Mouse (Mus musculus) stomach, embryonic 16.5 days (tissue): Measurements from ENCODE around the gene Foxn3. TPM values are rescaled to one million over a fixed set of nuclear protein-coding genes. Genes with fewer than 3 reads are reported as not detected.

Experiments used
- ATAC-seq: fragments of 200-750 bp; cut with Nextera tagmentation; 2 replicates; pipeline ENCODE4 v1.8.0; 2017; ENCODE audit warnings: moderate number of reproducible peaks, moderate TSS enrichment; ENCODE audit not compliant: insufficient read depth, low FRiP score
- H3K27ac ChIP-seq: fragments of 300-500 bp; sonication (generic); 2 replicates; pipeline ENCODE4 v1.5.1; 2014; ENCODE audit warnings: low read length
- H3K27me3 ChIP-seq: fragments of 300-500 bp; sonication (generic); 2 replicates; pipeline ENCODE4 v1.6.1; 2014; ENCODE audit warnings: low read length, control low read depth, mixed read lengths; ENCODE audit not compliant: control insufficient read depth, insufficient read depth
- H3K36me3 ChIP-seq: fragments of 300-500 bp; sonication (generic); 2 replicates; pipeline ENCODE4 v1.6.1; 2014; ENCODE audit warnings: low read length; ENCODE audit not compliant: control insufficient read depth, insufficient read depth
- H3K4me1 ChIP-seq: fragments of 300-500 bp; sonication (generic); 2 replicates; pipeline ENCODE4 v1.6.1; 2014; ENCODE audit warnings: low read length, control low read depth, mixed read lengths; ENCODE audit not compliant: control insufficient read depth, insufficient read depth
- H3K4me2 ChIP-seq: fragments of 300-500 bp; sonication (generic); 2 replicates; pipeline ENCODE4 v1.6.1; 2014; ENCODE audit warnings: low read depth, low read length, mixed read lengths
- H3K4me3 ChIP-seq: fragments of 300-500 bp; sonication (generic); replicated peaks from 2 replicates; pipeline ENCODE4 v1.5.1; 2014; ENCODE audit warnings: mild to moderate bottlenecking, low read length
- H3K9ac ChIP-seq: fragments of 300-500 bp; sonication (generic); 2 replicates; pipeline ENCODE4 v1.6.1; 2014; ENCODE audit warnings: low read length
- H3K9me3 ChIP-seq: fragments of 300-500 bp; sonication (generic); replicated peaks from 2 replicates; pipeline ENCODE4 v1.6.1; 2016; ENCODE audit warnings: low read length, control low read depth; ENCODE audit not compliant: control insufficient read depth
- WGBS: fragments of 180-500 bp; shearing (Covaris S2); extraction: QIAGEN DNeasy Blood & Tissue Kit; methylation state at CpG from one replicate; pipeline ENCODE4 v1.1.7; 2014; 5-methylcytosine and 5-hydroxymethylcytosine counted together
- polyA plus RNA-seq: library from polyadenylated mRNA; unstranded; fragments of >200 nt; fragmentation: Nextera tagmentation; extraction: Ambion mirVana; gene quantifications from 2 replicates; pipeline ENCODE4 v1.2.1, GENCODE M21; 2015

Gene Foxn3
- polyA plus RNA-seq, 1 experiment from 2014 or later = 58.3 TPM

- 0 out of 2 replicates have a peak overlapping the region, but pooled peaks have one; percentile 7 for H3K9ac ChIP-seq
- 67% methylated on average over 5 of the region's 5 CpGs for whole genome bisulfite sequencing
- peak overlapping the region; percentile 31; the same call in 1 of the 2 replicates for H3K27ac ChIP-seq
- no peak overlapping the region for H3K4me2 ChIP-seq
- H3K27me3 ChIP-seq = no peaks in the 10 kb centered on the region
- no peaks in the 10 kb centered on the region for H3K36me3 ChIP-seq
- no peak overlapping the region for H3K4me3 ChIP-seq
- H3K9me3 ChIP-seq = no peaks in the 10 kb centered on the region
- H3K4me1 ChIP-seq = peaks cover 21% of the 10 kb centered on the region
- no peak for ATAC-seq
Measured at GRCm38 (mm10) chr12:99361752-99362132, 201.6 kb downstream of the Foxn3 start.

- Histone ChIP-seq H3K36me3 (no peaks in the 10 kb centered on the region), H3K9ac (0 out of 2 replicates have a peak overlapping the region, but pooled peaks have one; percentile 7), H3K9me3 (no peaks in the 10 kb centered on the region), H3K27me3 (no peaks in the 10 kb centered on the region), H3K4me2 (no peak overlapping the region), H3K27ac (peak overlapping the region; percentile 53), H3K4me3 (no peak overlapping the region), H3K4me1 (peaks cover 20% of the 10 kb centered on the region)
- ATAC-seq = peak; percentile 37; the same call in 1 of the 2 replicates
- 59% methylated on average over 8 of the region's 8 CpGs for WGBS
Measured at GRCm38 (mm10) chr12:99360958-99361751, 202.2 kb downstream of the Foxn3 start.

GRCm38 (mm10) chr12:99358698-99359097 lies 204.7 kb downstream of the Foxn3 start:
- Histone ChIP-seq H3K4me1 (peaks cover 13% of the 10 kb centered on the region), H3K36me3 (no peaks in the 10 kb centered on the region), H3K4me3 (no peak overlapping the region), H3K9me3 (no peaks in the 10 kb centered on the region), H3K4me2 (no peak overlapping the region), H3K27ac (no peak overlapping the region), H3K27me3 (no peaks in the 10 kb centered on the region), H3K9ac (no peak overlapping the region)
- WGBS = 86% methylated on average over 5 of the region's 5 CpGs
- ATAC-seq = no peak

- Histone ChIP-seq H3K4me1 (peaks cover 20% of the 10 kb centered on the region), H3K27me3 (no peaks in the 10 kb centered on the region), H3K4me3 (no peak overlapping the region), H3K9me3 (no peaks in the 10 kb centered on the region), H3K27ac (no peak overlapping the region), H3K4me2 (no peak overlapping the region), H3K9ac (no peak overlapping the region), H3K36me3 (no peaks in the 10 kb centered on the region)
- WGBS = 67% methylated on average over 8 of the region's 8 CpGs
- ATAC-seq = no peak
Measured at GRCm38 (mm10) chr12:99356660-99357059, 206.7 kb downstream of the Foxn3 start.

- Histone ChIP-seq H3K27ac (no peak overlapping the region), H3K9me3 (no peaks in the 10 kb centered on the region), H3K4me1 (peaks cover 30% of the 10 kb centered on the region), H3K4me3 (no peak overlapping the region), H3K36me3 (no peaks in the 10 kb centered on the region), H3K27me3 (no peaks in the 10 kb centered on the region), H3K4me2 (no peak overlapping the region), H3K9ac (no peak overlapping the region)
- ATAC-seq = no peak
- WGBS = 92% methylated on average over 11 of the region's 11 CpGs
Measured at GRCm38 (mm10) chr12:99353692-99354091, 209.7 kb downstream of the Foxn3 start.

- WGBS = 78% methylated on average over 6 of the region's 6 CpGs
- H3K27ac ChIP-seq = peak overlapping the region; percentile 56
- H3K27me3 ChIP-seq = no peaks in the 10 kb centered on the region
- no peaks in the 10 kb centered on the region for H3K36me3 ChIP-seq
- H3K9me3 ChIP-seq = no peaks in the 10 kb centered on the region
- no peak overlapping the region for H3K4me2 ChIP-seq
- no peak overlapping the region for H3K4me3 ChIP-seq
- no peak for ATAC-seq
- peaks cover 35% of the 10 kb centered on the region for H3K4me1 ChIP-seq
- H3K9ac ChIP-seq = no peak overlapping the region
Measured at GRCm38 (mm10) chr12:99352583-99352982, 210.8 kb downstream of the Foxn3 start.

GRCm38 (mm10) chr12:99352136-99352535 lies 211.2 kb downstream of the Foxn3 start:
- H3K4me2 ChIP-seq = peak overlapping the region; percentile 3; the same call in 1 of the 2 replicates
- H3K4me3 ChIP-seq = no peak overlapping the region

GRCm38 (mm10) chr12:99351731-99352130 lies 211.7 kb downstream of the Foxn3 start:
- Histone ChIP-seq H3K4me3 (no peak overlapping the region), H3K9me3 (no peaks in the 10 kb centered on the region), H3K27me3 (no peaks in the 10 kb centered on the region), H3K9ac (no peak overlapping the region), H3K4me1 (peaks cover 36% of the 10 kb centered on the region), H3K36me3 (no peaks in the 10 kb centered on the region), H3K4me2 (peak overlapping the region; percentile 3; the same call in 1 of the 2 replicates), H3K27ac (peak overlapping the region; percentile 56)
- 41% methylated on average over 9 of the region's 9 CpGs for WGBS
- peak; percentile 38; the same call in 1 of the 2 replicates for ATAC-seq

More at GRCm38 (mm10) chr12:99352136-99352535, 211.2 kb downstream of the Foxn3 start:
- Histone ChIP-seq H3K9ac (no peak overlapping the region), H3K36me3 (no peaks in the 10 kb centered on the region), H3K27ac (peak overlapping the region; percentile 56), H3K4me1 (peaks cover 35% of the 10 kb centered on the region), H3K27me3 (no peaks in the 10 kb centered on the region), H3K9me3 (no peaks in the 10 kb centered on the region)
- 51% methylated on average over 7 of the region's 7 CpGs for WGBS
- peak; percentile 65; the same call in 1 of the 2 replicates for ATAC-seq

- Histone ChIP-seq H3K4me2 (no peak overlapping the region), H3K9me3 (no peaks in the 10 kb centered on the region), H3K4me1 (peaks cover 50% of the 10 kb centered on the region), H3K27me3 (no peaks in the 10 kb centered on the region), H3K27ac (no peak overlapping the region), H3K36me3 (no peaks in the 10 kb centered on the region), H3K4me3 (no peak overlapping the region), H3K9ac (no peak overlapping the region)
- peak; percentile 56; the same call in 1 of the 2 replicates for ATAC-seq
- 63% methylated on average over 9 of the region's 9 CpGs for WGBS
Measured at GRCm38 (mm10) chr12:99349650-99349997, 213.8 kb downstream of the Foxn3 start.
